Mouse (Mus musculus) midbrain, embryonic 14.5 days (tissue): ENCODE measurements around the gene Olfr1128. TPM values are rescaled to one million over a fixed set of nuclear protein-coding genes. Genes with fewer than 3 reads are reported as not detected.
"Not testable (repeated sequence)": the region's sequence is repeated elsewhere in the genome, so short reads cannot be mapped to it uniquely, and the experiment has no call there.

Experiments
- ATAC-seq: fragments of 200-750 bp; cut with Nextera tagmentation; 2 replicates; pipeline ENCODE4 v1.8.0; 2017; ENCODE audit warnings: moderate number of reproducible peaks, moderate library complexity; ENCODE audit not compliant: low FRiP score, low TSS enrichment
- DNase-seq: peaks from one replicate; pipeline ENCODE4 v3.0.0-alpha.2; 2015
- H3K27ac ChIP-seq: fragments of 300-500 bp; sonication (generic); replicated peaks from 2 replicates; pipeline ENCODE4 v1.5.1; 2014; ENCODE audit warnings: mild to moderate bottlenecking, low read depth, low read length, moderate library complexity
- H3K27me3 ChIP-seq: fragments of 300-500 bp; sonication (generic); 2 replicates; pipeline ENCODE4 v1.6.1; 2014; ENCODE audit warnings: low read length, control low read depth, mixed read lengths; ENCODE audit not compliant: control insufficient read depth, insufficient read depth
- H3K36me3 ChIP-seq: fragments of 300-500 bp; sonication (generic); 2 replicates; pipeline ENCODE4 v1.6.1; 2014; ENCODE audit warnings: low read length, control low read depth; ENCODE audit not compliant: control insufficient read depth, insufficient read depth
- H3K4me1 ChIP-seq: fragments of 300-500 bp; sonication (generic); 2 replicates; pipeline ENCODE4 v1.6.1; 2014; ENCODE audit warnings: mild to moderate bottlenecking, antibody characterized with exemption, low read length, control low read depth; ENCODE audit not compliant: control insufficient read depth, insufficient read depth
- H3K4me2 ChIP-seq: fragments of 300-500 bp; sonication (generic); 2 replicates; pipeline ENCODE4 v1.6.1; 2014; ENCODE audit warnings: mild to moderate bottlenecking, low read length, moderate library complexity
- H3K4me3 ChIP-seq: fragments of 300-500 bp; sonication (generic); replicated peaks from 2 replicates; pipeline ENCODE4 v1.5.1; 2014; ENCODE audit warnings: low read depth, low read length
- H3K9ac ChIP-seq: fragments of 300-500 bp; sonication (generic); replicated peaks from 2 replicates; pipeline ENCODE4 v1.6.1; 2014; ENCODE audit warnings: mild to moderate bottlenecking, low read length, moderate library complexity
- H3K9me3 ChIP-seq: fragments of 300-500 bp; sonication (generic); 2 replicates; pipeline ENCODE4 v1.6.1; 2016; ENCODE audit warnings: low read length, control low read depth, mixed read lengths; ENCODE audit not compliant: control insufficient read depth
- WGBS: fragments of 180-500 bp; shearing (Covaris S2); extraction: QIAGEN DNeasy Blood & Tissue Kit; methylation state at CpG from one replicate; pipeline ENCODE4 v1.1.7; 2014; 5-methylcytosine and 5-hydroxymethylcytosine counted together
- polyA plus RNA-seq: library from polyadenylated mRNA; unstranded; fragments of >200 nt; fragmentation: Nextera tagmentation; extraction: Ambion mirVana; gene quantifications from 2 replicates; pipeline ENCODE4 v1.2.1, GENCODE M21; 2014

Gene Olfr1128
- polyA plus RNA-seq, 1 experiment from 2014 or later, result not detected

DNA sequence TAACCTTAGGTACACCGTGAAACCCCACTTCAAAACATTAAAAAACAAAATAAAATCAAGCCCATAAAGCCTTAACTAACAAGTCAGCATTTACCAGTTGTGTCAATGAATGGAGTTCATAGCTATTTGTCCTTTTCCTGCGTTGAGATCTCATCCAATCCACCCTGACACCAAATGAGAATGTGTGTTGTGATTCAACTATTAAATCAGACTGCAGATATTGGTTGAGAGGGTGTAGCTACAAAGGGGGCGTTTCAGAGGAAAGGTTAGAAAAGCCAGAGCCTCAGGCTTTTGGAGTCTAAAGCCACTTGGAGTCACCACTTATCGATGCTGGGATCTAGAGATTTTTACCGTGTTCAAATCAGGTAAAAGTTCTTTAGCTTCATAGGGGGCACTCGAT is 39.1 kb downstream of the Olfr1128 start, which contains the start of gene Pramel6:
Pramel6 (plus strand) TSS at position 301 of the 400 bp plus-strand sequence.
- Histone ChIP-seq H3K9ac (no peak within 1 kb of the TSS), H3K27me3 (no peaks in the 10 kb centered on the region), H3K4me2 (no peak within 1 kb of the TSS), H3K4me3 (no peak within 1 kb of the TSS), H3K4me1 (no peaks in the 10 kb centered on the region), H3K36me3 (no peaks in the 10 kb centered on the region), H3K9me3 (no peaks in the 10 kb centered on the region), H3K27ac (no peak within 1 kb of the TSS)
- DNase-seq, result no peak
- no peak for ATAC-seq
- 87% methylated on average over 6 of the region's 6 CpGs for WGBS

- not testable (repeated sequence) for H3K36me3 ChIP-seq, H3K27ac ChIP-seq, H3K9ac ChIP-seq, ATAC-seq, H3K27me3 ChIP-seq, DNase-seq, H3K4me2 ChIP-seq, H3K4me3 ChIP-seq, H3K9me3 ChIP-seq, H3K4me1 ChIP-seq
- WGBS, result 91% methylated on average over 4 of the region's 5 CpGs
Measured at GRCm38 (mm10) chr2:87496993-87497392, 48.3 kb downstream of the Olfr1128 start, which contains the start of gene Pramel7. Gene Pramel7, minus strand, starts transcription at chr2:87497093.

Other genes starting within 250 kb of the Olfr1128 start
- not detected in 2 replicates for gene Olfr1118, start 238.0 kb downstream of the Olfr1128 start, polyA plus RNA-seq
- gene Olfr1120, start 190.7 kb downstream of the Olfr1128 start, polyA plus RNA-seq, result not detected in 2 replicates
- gene Olfr1121, start 175.6 kb downstream of the Olfr1128 start, polyA plus RNA-seq, result not detected in 2 replicates
- gene Olfr1122, start 159.7 kb downstream of the Olfr1128 start, polyA plus RNA-seq, result not detected in 2 replicates
- not detected in 2 replicates for gene Olfr1123, start 128.9 kb downstream of the Olfr1128 start, polyA plus RNA-seq
- gene Olfr1124, start 115.3 kb downstream of the Olfr1128 start, polyA plus RNA-seq, result not detected in 2 replicates
- gene Olfr1126, start 91.6 kb downstream of the Olfr1128 start, polyA plus RNA-seq, result not detected in 2 replicates
- not detected in 2 replicates for gene Pramel7, start 48.4 kb downstream of the Olfr1128 start, polyA plus RNA-seq
- not detected in 2 replicates for gene Pramel6, start 39.0 kb downstream of the Olfr1128 start, polyA plus RNA-seq
- gene Olfr153, start 13.7 kb downstream of the Olfr1128 start, polyA plus RNA-seq, result not detected in 2 replicates
- not detected in 2 replicates for gene Olfr1129, start 28.4 kb upstream of the Olfr1128 start, polyA plus RNA-seq
- gene Olfr1130, start 60.7 kb upstream of the Olfr1128 start, polyA plus RNA-seq, result not detected in 2 replicates
- gene Olfr1131, start 81.6 kb upstream of the Olfr1128 start, polyA plus RNA-seq, result not detected in 2 replicates
- gene Olfr1132, start 92.0 kb upstream of the Olfr1128 start, polyA plus RNA-seq, result not detected in 2 replicates
- gene Olfr1133, start 101.8 kb upstream of the Olfr1128 start, polyA plus RNA-seq, result not detected in 2 replicates
- gene Olfr1134, start 112.9 kb upstream of the Olfr1128 start, polyA plus RNA-seq, result not detected in 2 replicates
- gene Olfr1135, start 128.1 kb upstream of the Olfr1128 start, polyA plus RNA-seq, result not detected in 2 replicates
- gene Olfr1136, start 148.4 kb upstream of the Olfr1128 start, polyA plus RNA-seq, result not detected in 2 replicates
- not detected in 2 replicates for gene Olfr1137, start 167.6 kb upstream of the Olfr1128 start, polyA plus RNA-seq
- gene Olfr1138, start 194.4 kb upstream of the Olfr1128 start, polyA plus RNA-seq, result not detected in 2 replicates
- gene Olfr1140, start 198.2 kb upstream of the Olfr1128 start, polyA plus RNA-seq, result not detected in 2 replicates
- gene Olfr1141, start 208.4 kb upstream of the Olfr1128 start, polyA plus RNA-seq, result not detected in 2 replicates
- gene Olfr152, start 233.9 kb upstream of the Olfr1128 start, polyA plus RNA-seq, result not detected in 2 replicates